Mouse (Mus musculus): ENCODE results near the gene Wipf1. TPM values are rescaled to one million over a fixed set of nuclear protein-coding genes. Genes with fewer than 3 reads are reported as not detected.

Wipf1 gene
- polyA plus RNA-seq, 1 experiment from 2014 or later = 21.5 TPM

DNA sequence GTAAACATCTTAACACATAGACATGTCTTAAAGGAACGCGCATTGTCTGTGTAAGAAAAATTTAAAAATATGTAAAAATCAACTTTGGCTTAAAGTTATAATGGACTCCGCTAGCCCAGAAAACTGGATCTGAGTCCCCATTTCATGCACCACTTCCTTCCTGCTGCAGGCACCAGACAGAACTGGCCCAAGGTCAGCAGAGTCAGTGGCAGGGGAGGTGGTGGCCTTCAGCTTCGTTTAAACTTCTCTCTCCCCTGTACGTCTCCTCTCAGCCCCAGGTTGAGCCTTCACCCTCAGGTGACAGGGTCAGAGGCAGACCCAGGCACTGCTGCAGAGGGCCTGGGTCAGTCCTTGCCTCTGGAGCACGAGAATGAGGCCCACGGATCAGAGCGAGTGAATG lies 6.6 kb downstream of the Wipf1 start:
- ATAC-seq (ENCODE audit: low read depth) (no peak), DNase-seq (ENCODE audit: low spot score) (no peak)
- no peak overlapping the region for H3K4me3 ChIP-seq (ENCODE audit: low read depth, low read length)
- no peak overlapping the region for H3K4me2 ChIP-seq (ENCODE audit: low read depth, low read length)
- no peaks in the 10 kb centered on the region for H3K36me3 ChIP-seq (ENCODE audit: control insufficient read depth, insufficient read depth, low read length)
- H3K4me1 ChIP-seq (ENCODE audit: control insufficient read depth, insufficient read depth, low read length) = peaks cover 32% of the 10 kb centered on the region
- peak overlapping the region; percentile 42; the same call in 1 of the 2 replicates for H3K27ac ChIP-seq (replicated peaks; ENCODE audit: low read depth, low read length)
- WGBS = 53% methylated on average over 8 of the region's 8 CpGs
- no peaks in the 10 kb centered on the region for H3K27me3 ChIP-seq (replicated peaks; ENCODE audit: control insufficient read depth, insufficient read depth, low read length)
- H3K9ac ChIP-seq (ENCODE audit: low read depth, low read length) = peak overlapping the region; percentile 37; the same call in 1 of the 2 replicates
- no peaks in the 10 kb centered on the region for H3K9me3 ChIP-seq (ENCODE audit: control insufficient read depth, low read length)

DNA sequence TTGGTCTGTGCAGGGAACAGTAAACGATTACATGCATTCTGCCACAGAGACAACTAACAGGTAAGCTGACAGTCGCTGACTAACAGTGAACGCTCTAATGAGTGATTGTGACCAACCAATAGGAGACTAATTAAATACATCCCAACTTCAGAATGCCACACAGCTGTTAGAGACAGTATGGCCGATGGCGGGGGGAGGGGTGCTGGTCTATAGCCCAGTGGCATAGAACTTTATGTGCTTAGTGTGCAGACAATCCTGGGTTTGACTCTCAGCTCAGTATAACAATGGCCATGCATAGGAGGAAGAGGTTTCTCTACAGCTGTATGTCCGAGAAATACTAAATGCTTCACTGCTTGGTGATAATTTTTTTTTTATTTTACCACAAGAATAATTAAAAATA lies 7.2 kb downstream of the Wipf1 start:
- H3K9ac ChIP-seq (ENCODE audit: low read depth, low read length) = no peak overlapping the region
- DNase-seq (ENCODE audit: low spot score) (no peak), ATAC-seq (ENCODE audit: low read depth) (no peak)
- H3K4me3 ChIP-seq (ENCODE audit: low read depth, low read length) = no peak overlapping the region
- WGBS = 37% methylated on average over 6 of the region's 6 CpGs
- H3K27me3 ChIP-seq (replicated peaks; ENCODE audit: control insufficient read depth, insufficient read depth, low read length) = no peaks in the 10 kb centered on the region
- H3K4me2 ChIP-seq (ENCODE audit: low read depth, low read length) = no peak overlapping the region
- peaks cover 27% of the 10 kb centered on the region for H3K4me1 ChIP-seq (ENCODE audit: control insufficient read depth, insufficient read depth, low read length)
- no peak overlapping the region for H3K27ac ChIP-seq (replicated peaks; ENCODE audit: low read depth, low read length)
- no peaks in the 10 kb centered on the region for H3K36me3 ChIP-seq (ENCODE audit: control insufficient read depth, insufficient read depth, low read length)
- no peaks in the 10 kb centered on the region for H3K9me3 ChIP-seq (ENCODE audit: control insufficient read depth, low read length)

DNA sequence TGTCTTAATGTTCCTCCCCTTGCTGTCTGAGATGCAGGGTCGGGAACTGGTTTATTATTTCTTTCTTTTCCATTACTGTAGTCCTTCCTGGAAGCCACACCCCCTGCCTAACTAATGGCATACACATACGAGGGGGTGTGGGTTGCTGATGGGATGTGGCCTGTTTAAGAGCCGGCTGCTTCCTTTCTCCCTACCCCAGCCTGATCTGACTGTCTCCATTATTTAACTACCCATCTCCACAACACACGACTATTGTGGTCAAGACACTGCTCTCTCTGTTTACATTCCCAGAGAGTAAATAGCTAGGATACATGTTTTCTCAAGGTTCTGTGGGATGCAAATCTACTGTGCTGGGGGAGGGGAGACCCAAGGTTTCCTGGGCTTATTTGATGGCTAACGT lies 7.8 kb downstream of the Wipf1 start:
- peak; percentile 69 for DNase-seq (ENCODE audit: low spot score)
- H3K36me3 ChIP-seq (ENCODE audit: control insufficient read depth, insufficient read depth, low read length) = 0 out of 2 replicates have a peak, but pooled peaks cover 4% of the 10 kb centered on the region
- H3K4me3 ChIP-seq (ENCODE audit: low read depth, low read length) = no peak overlapping the region
- H3K27me3 ChIP-seq (replicated peaks; ENCODE audit: control insufficient read depth, insufficient read depth, low read length) = no peaks in the 10 kb centered on the region
- no peak overlapping the region for H3K9ac ChIP-seq (ENCODE audit: low read depth, low read length)
- no peaks in the 10 kb centered on the region for H3K9me3 ChIP-seq (ENCODE audit: control insufficient read depth, low read length)
- H3K4me2 ChIP-seq (ENCODE audit: low read depth, low read length) = no peak overlapping the region
- peak; percentile 60; the same call in 1 of the 2 replicates for ATAC-seq (ENCODE audit: low read depth)
- peaks cover 21% of the 10 kb centered on the region for H3K4me1 ChIP-seq (ENCODE audit: control insufficient read depth, insufficient read depth, low read length)
- WGBS = 15% methylated on average over 5 of the region's 5 CpGs
- 0 out of 2 replicates have a peak overlapping the region, but pooled peaks have one; percentile 12 for H3K27ac ChIP-seq (replicated peaks; ENCODE audit: low read depth, low read length)

DNA sequence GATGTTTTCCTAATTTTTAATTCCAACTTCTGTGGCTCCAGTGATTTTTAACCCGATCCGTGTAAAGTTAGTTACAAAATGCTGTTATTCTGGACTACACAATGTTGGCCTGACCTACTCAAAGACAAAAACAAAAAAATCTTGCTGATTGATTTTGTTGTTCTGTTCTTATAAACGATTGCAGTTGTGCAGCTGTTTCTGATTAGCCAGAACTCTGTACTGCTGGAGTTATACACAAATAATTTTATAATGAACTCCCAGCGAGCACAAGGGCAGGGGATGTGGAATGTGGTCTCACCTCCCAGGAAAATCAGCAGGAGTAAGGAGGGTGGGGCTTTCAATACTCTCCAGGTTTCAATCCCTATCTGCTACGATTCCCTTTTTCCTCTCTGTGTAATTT lies 10.6 kb downstream of the Wipf1 start:
- ATAC-seq (ENCODE audit: low read depth) (no peak), DNase-seq (ENCODE audit: low spot score) (peak; percentile 82)
- H3K36me3 ChIP-seq (ENCODE audit: control insufficient read depth, insufficient read depth, low read length) = peaks cover 9% of the 10 kb centered on the region; the same call in 1 of the 2 replicates
- no peaks in the 10 kb centered on the region for H3K27me3 ChIP-seq (replicated peaks; ENCODE audit: control insufficient read depth, insufficient read depth, low read length)
- no peak overlapping the region for H3K9ac ChIP-seq (ENCODE audit: low read depth, low read length)
- no peak overlapping the region for H3K4me3 ChIP-seq (ENCODE audit: low read depth, low read length)
- peak overlapping the region; percentile 41 for H3K27ac ChIP-seq (replicated peaks; ENCODE audit: low read depth, low read length)
- peaks cover 17% of the 10 kb centered on the region for H3K4me1 ChIP-seq (ENCODE audit: control insufficient read depth, insufficient read depth, low read length)
- no peaks in the 10 kb centered on the region for H3K9me3 ChIP-seq (ENCODE audit: control insufficient read depth, low read length)
- H3K4me2 ChIP-seq (ENCODE audit: low read depth, low read length) = no peak overlapping the region
- 39% methylated on average over 5 of the region's 5 CpGs for WGBS

DNA sequence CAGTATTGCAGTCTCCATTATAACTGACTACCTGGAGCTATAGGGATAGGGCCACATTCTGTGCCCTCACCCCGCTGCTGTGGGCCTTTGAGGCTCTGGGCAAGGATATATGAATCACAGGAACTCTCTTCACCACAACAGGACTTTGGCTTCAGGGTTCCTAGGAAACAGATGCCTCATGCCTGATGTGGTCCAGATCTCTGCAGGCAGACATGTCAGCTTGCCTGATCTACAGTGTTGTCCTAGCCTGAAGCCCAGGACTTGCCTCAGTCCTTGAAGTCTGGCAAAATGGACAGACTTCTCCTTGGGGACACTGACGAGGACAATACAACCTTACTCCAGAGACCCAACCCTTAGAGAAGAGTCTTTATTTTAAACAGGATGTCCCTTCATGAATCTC lies 11.2 kb downstream of the Wipf1 start:
- no peak for ATAC-seq (ENCODE audit: low read depth)
- Histone ChIP-seq H3K27ac (replicated peaks; ENCODE audit: low read depth, low read length) (peak overlapping the region; percentile 41; the same call in 1 of the 2 replicates), H3K9ac (ENCODE audit: low read depth, low read length) (no peak overlapping the region)

DNA sequence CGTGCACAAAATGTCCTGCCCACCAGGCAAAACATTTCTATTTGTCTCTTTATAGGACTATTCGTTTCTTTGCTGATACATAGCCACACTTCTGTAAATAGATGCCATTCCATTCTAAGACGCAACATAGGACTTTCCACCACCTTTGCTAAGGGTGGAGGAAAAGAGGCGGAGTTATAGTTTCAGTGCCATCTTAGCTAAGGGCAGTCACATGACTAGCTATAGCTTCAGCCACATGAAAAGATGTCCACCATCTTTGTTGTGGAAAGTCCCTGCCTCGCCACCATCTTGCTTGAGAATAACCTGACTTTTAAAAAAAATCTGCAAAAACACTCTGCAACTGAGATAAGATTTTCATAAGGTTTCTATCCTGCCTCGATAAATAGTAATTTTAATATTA lies 15.4 kb downstream of the Wipf1 start:
- Histone ChIP-seq H3K4me3 (ENCODE audit: low read depth, low read length) (no peak overlapping the region), H3K9me3 (ENCODE audit: control insufficient read depth, low read length) (no peaks in the 10 kb centered on the region), H3K4me1 (ENCODE audit: control insufficient read depth, insufficient read depth, low read length) (peaks cover 7% of the 10 kb centered on the region), H3K27me3 (replicated peaks; ENCODE audit: control insufficient read depth, insufficient read depth, low read length) (no peaks in the 10 kb centered on the region), H3K27ac (replicated peaks; ENCODE audit: low read depth, low read length) (no peak overlapping the region), H3K36me3 (ENCODE audit: control insufficient read depth, insufficient read depth, low read length) (peaks cover 9% of the 10 kb centered on the region; the same call in 1 of the 2 replicates), H3K9ac (ENCODE audit: low read depth, low read length) (no peak overlapping the region), H3K4me2 (ENCODE audit: low read depth, low read length) (no peak overlapping the region)
- ATAC-seq (ENCODE audit: low read depth) = no peak
- DNase-seq (ENCODE audit: low spot score) = no peak
- 84% methylated on average over 6 of the region's 6 CpGs for WGBS

More for the DNA sequence above, 11.2 kb downstream of the Wipf1 start:
- no peaks in the 10 kb centered on the region for H3K9me3 ChIP-seq (ENCODE audit: control insufficient read depth, low read length)
- H3K27me3 ChIP-seq (replicated peaks; ENCODE audit: control insufficient read depth, insufficient read depth, low read length) = no peaks in the 10 kb centered on the region
- peaks cover 17% of the 10 kb centered on the region for H3K4me1 ChIP-seq (ENCODE audit: control insufficient read depth, insufficient read depth, low read length)
- no peak overlapping the region for H3K4me3 ChIP-seq (ENCODE audit: low read depth, low read length)
- H3K4me2 ChIP-seq (ENCODE audit: low read depth, low read length) = no peak overlapping the region
- WGBS = 89% methylated on average over 2 of the region's 2 CpGs
- peaks cover 9% of the 10 kb centered on the region; the same call in 1 of the 2 replicates for H3K36me3 ChIP-seq (ENCODE audit: control insufficient read depth, insufficient read depth, low read length)
- DNase-seq (ENCODE audit: low spot score) = no peak

DNA sequence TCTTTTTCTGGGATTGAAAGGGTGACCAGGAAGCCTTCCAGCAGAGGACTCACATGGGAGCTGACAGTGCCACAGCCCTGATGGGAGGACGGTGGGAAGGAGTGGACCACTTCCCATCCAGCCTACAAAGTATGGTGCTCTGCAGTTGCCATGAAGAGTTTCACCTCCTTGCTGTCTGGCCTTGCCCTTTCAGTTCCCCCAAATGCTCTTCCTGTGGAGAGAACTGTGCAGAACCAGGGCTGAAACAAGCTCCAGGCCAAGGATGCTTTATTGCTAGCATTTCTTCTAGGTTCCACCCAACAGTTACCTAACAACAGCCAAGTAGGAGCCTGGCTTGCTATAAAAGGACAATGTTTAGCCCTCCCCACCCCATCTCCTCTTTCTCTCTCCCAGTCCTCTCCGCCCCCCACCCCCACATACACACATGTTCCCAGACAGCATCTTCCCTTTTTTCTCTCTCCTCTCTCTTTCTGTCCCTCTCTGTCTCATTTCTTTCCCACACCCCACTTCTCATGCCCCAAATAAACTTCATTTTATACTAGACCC lies 16.3 kb downstream of the Wipf1 start:
- WGBS = 93% methylated on average over 2 of the region's 2 CpGs
- Histone ChIP-seq H3K4me3 (ENCODE audit: low read depth, low read length) (no peak overlapping the region), H3K4me1 (ENCODE audit: control insufficient read depth, insufficient read depth, low read length) (peaks cover 16% of the 10 kb centered on the region), H3K27me3 (replicated peaks; ENCODE audit: control insufficient read depth, insufficient read depth, low read length) (no peaks in the 10 kb centered on the region), H3K4me2 (ENCODE audit: low read depth, low read length) (no peak overlapping the region), H3K9me3 (ENCODE audit: control insufficient read depth, low read length) (no peaks in the 10 kb centered on the region), H3K36me3 (ENCODE audit: control insufficient read depth, insufficient read depth, low read length) (peaks cover 9% of the 10 kb centered on the region; the same call in 1 of the 2 replicates), H3K27ac (replicated peaks; ENCODE audit: low read depth, low read length) (no peak overlapping the region), H3K9ac (ENCODE audit: low read depth, low read length) (no peak overlapping the region)
- no peak for DNase-seq (ENCODE audit: low spot score)
- no peak for ATAC-seq (ENCODE audit: low read depth)

DNA sequence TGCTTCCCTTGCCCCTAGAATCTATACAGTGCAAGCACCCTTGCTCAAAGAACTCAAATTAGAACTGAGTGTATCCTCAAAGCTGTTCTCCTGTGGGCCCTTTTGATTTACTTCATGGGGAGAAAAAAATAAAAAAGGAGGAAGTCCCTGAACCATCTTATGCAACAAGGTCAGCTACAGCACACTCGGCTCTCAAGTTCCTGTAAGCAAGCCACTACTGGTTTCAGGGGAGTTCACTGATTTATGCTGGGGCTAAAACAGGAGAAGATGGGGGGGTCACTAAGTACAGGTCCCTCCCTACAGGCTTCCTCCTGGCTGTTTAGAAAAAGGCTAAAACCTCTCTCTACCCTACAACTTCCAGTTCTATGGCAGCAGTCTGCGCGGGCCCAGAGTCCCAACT lies 17.5 kb downstream of the Wipf1 start:
- Histone ChIP-seq H3K27me3 (replicated peaks; ENCODE audit: control insufficient read depth, insufficient read depth, low read length) (no peaks in the 10 kb centered on the region), H3K9ac (ENCODE audit: low read depth, low read length) (no peak overlapping the region), H3K4me2 (ENCODE audit: low read depth, low read length) (no peak overlapping the region), H3K36me3 (ENCODE audit: control insufficient read depth, insufficient read depth, low read length) (peaks cover 8% of the 10 kb centered on the region; the same call in 1 of the 2 replicates), H3K27ac (replicated peaks; ENCODE audit: low read depth, low read length) (no peak overlapping the region; the same call in 1 of the 2 replicates), H3K4me3 (ENCODE audit: low read depth, low read length) (no peak overlapping the region), H3K9me3 (ENCODE audit: control insufficient read depth, low read length) (no peaks in the 10 kb centered on the region), H3K4me1 (ENCODE audit: control insufficient read depth, insufficient read depth, low read length) (peaks cover 23% of the 10 kb centered on the region)
- no peak for ATAC-seq (ENCODE audit: low read depth)
- WGBS = 75% methylated on average over 3 of the region's 3 CpGs
- no peak for DNase-seq (ENCODE audit: low spot score)
